Mouse (Mus musculus) erythroblast, embryonic 14.5 days (primary cell): ENCODE measurements at regions not wholly inside any gene's neighbourhood (a gene's known extent, or its start where the extent isn't known, plus 50 kb on each side); places are given as distances from the start of the nearest gene placed in this dataset.

Source experiments
- GATA1 ChIP-seq: IDR thresholded peaks from 2 replicates; pipeline ENCODE4 v1.6.1; 2012; ENCODE audit warnings: low read length, inconsistent platforms, mixed read lengths
- TAL1 ChIP-seq: IDR thresholded peaks from 3 replicates; pipeline ENCODE4 v1.6.1; 2012; ENCODE audit warnings: low read length, inconsistent platforms, mixed read lengths

- no peak for TF ChIP-seq GATA1
- no peak for TF ChIP-seq TAL1
Measured at GRCm38 (mm10) chr5:132969376-132969775, 426.2 kb upstream of the Auts2 start.
